Mouse (Mus musculus): Measurements from ENCODE around the gene 4933405L10Rik. TPM values are rescaled to one million over a fixed set of nuclear protein-coding genes. Genes with fewer than 3 reads are reported as not detected.

4933405L10Rik gene
- polyA plus RNA-seq, 1 experiment from 2014 or later = not detected

GRCm38 (mm10) chr8:105727397-105728124 lies 20.1 kb downstream of the 4933405L10Rik start:
- Histone ChIP-seq H3K27me3 (replicated peaks; ENCODE audit: control insufficient read depth, insufficient read depth, low read length) (no peaks in the 10 kb centered on the region), H3K9ac (ENCODE audit: low read depth, low read length) (no peak overlapping the region), H3K9me3 (ENCODE audit: control insufficient read depth, low read length) (no peaks in the 10 kb centered on the region), H3K4me1 (ENCODE audit: control insufficient read depth, insufficient read depth, low read length) (no peaks in the 10 kb centered on the region), H3K36me3 (ENCODE audit: control insufficient read depth, insufficient read depth, low read length) (no peaks in the 10 kb centered on the region), H3K27ac (ENCODE audit: low read length) (no peak overlapping the region), H3K4me3 (ENCODE audit: low read length) (no peak overlapping the region), H3K4me2 (ENCODE audit: low read depth, low read length) (no peak overlapping the region)
- peak; percentile 63 for ATAC-seq
- WGBS = 82% methylated on average over 18 of the region's 18 CpGs

GRCm38 (mm10) chr8:105732186-105732585 lies 24.7 kb downstream of the 4933405L10Rik start:
- Histone ChIP-seq H3K27ac (ENCODE audit: low read length) (no peak overlapping the region), H3K4me2 (ENCODE audit: low read depth, low read length) (no peak overlapping the region), H3K9me3 (ENCODE audit: control insufficient read depth, low read length) (no peaks in the 10 kb centered on the region), H3K4me1 (ENCODE audit: control insufficient read depth, insufficient read depth, low read length) (no peaks in the 10 kb centered on the region), H3K4me3 (ENCODE audit: low read length) (no peak overlapping the region), H3K27me3 (replicated peaks; ENCODE audit: control insufficient read depth, insufficient read depth, low read length) (no peaks in the 10 kb centered on the region), H3K36me3 (ENCODE audit: control insufficient read depth, insufficient read depth, low read length) (no peaks in the 10 kb centered on the region), H3K9ac (ENCODE audit: low read depth, low read length) (no peak overlapping the region)
- ATAC-seq = no peak
- WGBS = 87% methylated on average over 5 of the region's 5 CpGs

GRCm38 (mm10) chr8:105739216-105739615 lies 31.8 kb downstream of the 4933405L10Rik start:
- no peak overlapping the region for H3K4me2 ChIP-seq (ENCODE audit: low read depth, low read length)
- H3K4me3 ChIP-seq (ENCODE audit: low read length) = no peak overlapping the region
- peaks cover 5% of the 10 kb centered on the region; the same call in 1 of the 2 replicates for H3K4me1 ChIP-seq (ENCODE audit: control insufficient read depth, insufficient read depth, low read length)
- no peak for ATAC-seq
- no peak overlapping the region for H3K9ac ChIP-seq (ENCODE audit: low read depth, low read length)
- no peak overlapping the region for H3K27ac ChIP-seq (ENCODE audit: low read length)
- no peaks in the 10 kb centered on the region for H3K9me3 ChIP-seq (ENCODE audit: control insufficient read depth, low read length)
- WGBS = 89% methylated on average over 5 of the region's 5 CpGs
- no peaks in the 10 kb centered on the region for H3K36me3 ChIP-seq (ENCODE audit: control insufficient read depth, insufficient read depth, low read length)
- H3K27me3 ChIP-seq (replicated peaks; ENCODE audit: control insufficient read depth, insufficient read depth, low read length) = no peaks in the 10 kb centered on the region

GRCm38 (mm10) chr8:105743301-105743700 lies 35.8 kb downstream of the 4933405L10Rik start:
- 82% methylated on average over 4 of the region's 4 CpGs for WGBS
- no peak for ATAC-seq

GRCm38 (mm10) chr8:105750606-105751005 lies 43.2 kb downstream of the 4933405L10Rik start:
- H3K27me3 ChIP-seq (replicated peaks; ENCODE audit: control insufficient read depth, insufficient read depth, low read length) = 0 out of 2 replicates have a peak, but pooled peaks cover 3% of the 10 kb centered on the region
- no peaks in the 10 kb centered on the region for H3K9me3 ChIP-seq (ENCODE audit: control insufficient read depth, low read length)
- peaks cover 14% of the 10 kb centered on the region for H3K4me1 ChIP-seq (ENCODE audit: control insufficient read depth, insufficient read depth, low read length)
- no peak overlapping the region for H3K4me3 ChIP-seq (ENCODE audit: low read length)
- 0 out of 2 replicates have a peak overlapping the region, but pooled peaks have one; percentile 2 for H3K4me2 ChIP-seq (ENCODE audit: low read depth, low read length)
- H3K27ac ChIP-seq (ENCODE audit: low read length) = 0 out of 2 replicates have a peak overlapping the region, but pooled peaks have one; percentile 12
- ATAC-seq = peak; percentile 61; the same call in 1 of the 2 replicates
- no peak overlapping the region for H3K9ac ChIP-seq (ENCODE audit: low read depth, low read length)
- WGBS = 13% methylated on average over 11 of the region's 11 CpGs
- H3K36me3 ChIP-seq (ENCODE audit: control insufficient read depth, insufficient read depth, low read length) = no peaks in the 10 kb centered on the region

More at GRCm38 (mm10) chr8:105743301-105743700, 35.8 kb downstream of the 4933405L10Rik start:
- Histone ChIP-seq H3K27me3 (replicated peaks; ENCODE audit: control insufficient read depth, insufficient read depth, low read length) (no peaks in the 10 kb centered on the region), H3K9me3 (ENCODE audit: control insufficient read depth, low read length) (no peaks in the 10 kb centered on the region), H3K9ac (ENCODE audit: low read depth, low read length) (no peak overlapping the region), H3K36me3 (ENCODE audit: control insufficient read depth, insufficient read depth, low read length) (no peaks in the 10 kb centered on the region), H3K27ac (ENCODE audit: low read length) (no peak overlapping the region), H3K4me2 (ENCODE audit: low read depth, low read length) (no peak overlapping the region), H3K4me3 (ENCODE audit: low read length) (no peak overlapping the region), H3K4me1 (ENCODE audit: control insufficient read depth, insufficient read depth, low read length) (peaks cover 7% of the 10 kb centered on the region; the same call in 1 of the 2 replicates)

GRCm38 (mm10) chr8:105753916-105754315 lies 46.5 kb downstream of the 4933405L10Rik start:
- H3K4me2 ChIP-seq (ENCODE audit: low read depth, low read length) = no peak overlapping the region
- H3K9me3 ChIP-seq (ENCODE audit: control insufficient read depth, low read length) = no peaks in the 10 kb centered on the region
- H3K4me3 ChIP-seq (ENCODE audit: low read length) = no peak overlapping the region
- no peaks in the 10 kb centered on the region for H3K36me3 ChIP-seq (ENCODE audit: control insufficient read depth, insufficient read depth, low read length)
- H3K27ac ChIP-seq (ENCODE audit: low read length) = no peak overlapping the region
- ATAC-seq = no peak
- H3K27me3 ChIP-seq (replicated peaks; ENCODE audit: control insufficient read depth, insufficient read depth, low read length) = 0 out of 2 replicates have a peak, but pooled peaks cover 6% of the 10 kb centered on the region
- 55% methylated on average over 2 of the region's 2 CpGs for WGBS
- H3K9ac ChIP-seq (ENCODE audit: low read depth, low read length) = no peak overlapping the region
- H3K4me1 ChIP-seq (ENCODE audit: control insufficient read depth, insufficient read depth, low read length) = peaks cover 14% of the 10 kb centered on the region

GRCm38 (mm10) chr8:105754688-105755087 lies 47.2 kb downstream of the 4933405L10Rik start:
- peak; percentile 12; the same call in 1 of the 2 replicates for ATAC-seq
- 0 out of 2 replicates have a peak, but pooled peaks cover 6% of the 10 kb centered on the region for H3K27me3 ChIP-seq (replicated peaks; ENCODE audit: control insufficient read depth, insufficient read depth, low read length)

GRCm38 (mm10) chr8:105757796-105758276 lies 50.4 kb downstream of the 4933405L10Rik start:
- Histone ChIP-seq H3K4me3 (ENCODE audit: low read length) (peak overlapping the region; percentile 96), H3K4me2 (ENCODE audit: low read depth, low read length) (peak overlapping the region; percentile 93), H3K9ac (ENCODE audit: low read depth, low read length) (peak overlapping the region; percentile 84), H3K36me3 (ENCODE audit: control insufficient read depth, insufficient read depth, low read length) (no peaks in the 10 kb centered on the region), H3K27ac (ENCODE audit: low read length) (peak overlapping the region; percentile 34; the same call in 1 of the 2 replicates), H3K9me3 (ENCODE audit: control insufficient read depth, low read length) (no peaks in the 10 kb centered on the region), H3K4me1 (ENCODE audit: control insufficient read depth, insufficient read depth, low read length) (peaks cover 6% of the 10 kb centered on the region), H3K27me3 (replicated peaks; ENCODE audit: control insufficient read depth, insufficient read depth, low read length) (0 out of 2 replicates have a peak, but pooled peaks cover 3% of the 10 kb centered on the region)
- no peak; the same call in 1 of the 2 replicates for ATAC-seq
- 2% methylated on average over 12 of the region's 12 CpGs for WGBS

More at GRCm38 (mm10) chr8:105754688-105755087, 47.2 kb downstream of the 4933405L10Rik start:
- Histone ChIP-seq H3K4me3 (ENCODE audit: low read length) (no peak overlapping the region), H3K36me3 (ENCODE audit: control insufficient read depth, insufficient read depth, low read length) (no peaks in the 10 kb centered on the region), H3K4me2 (ENCODE audit: low read depth, low read length) (no peak overlapping the region), H3K4me1 (ENCODE audit: control insufficient read depth, insufficient read depth, low read length) (peaks cover 14% of the 10 kb centered on the region), H3K27ac (ENCODE audit: low read length) (no peak overlapping the region), H3K9me3 (ENCODE audit: control insufficient read depth, low read length) (no peaks in the 10 kb centered on the region), H3K9ac (ENCODE audit: low read depth, low read length) (no peak overlapping the region)
- 47% methylated on average over 2 of the region's 2 CpGs for WGBS

- H3K27ac ChIP-seq (ENCODE audit: low read length) = peak within 1 kb of the TSS; percentile 34; the same call in 1 of the 2 replicates
- WGBS = 2% methylated on average over 57 of the region's 57 CpGs
Measured at GRCm38 (mm10) chr8:105758277-105759108, 51.0 kb downstream of the 4933405L10Rik start, which contains the start of gene Gfod2. Gfod2 (minus strand) TSS chr8:105758664.

More at GRCm38 (mm10) chr8:105758277-105759108, 51.0 kb downstream of the 4933405L10Rik start, which contains the start of gene Gfod2:
- Histone ChIP-seq H3K4me3 (ENCODE audit: low read length) (peak within 1 kb of the TSS; percentile 96), H3K4me1 (ENCODE audit: control insufficient read depth, insufficient read depth, low read length) (peaks cover 6% of the 10 kb centered on the region), H3K9me3 (ENCODE audit: control insufficient read depth, low read length) (no peaks in the 10 kb centered on the region), H3K9ac (ENCODE audit: low read depth, low read length) (peak within 1 kb of the TSS; percentile 84), H3K27me3 (replicated peaks; ENCODE audit: control insufficient read depth, insufficient read depth, low read length) (0 out of 2 replicates have a peak, but pooled peaks cover 3% of the 10 kb centered on the region), H3K4me2 (ENCODE audit: low read depth, low read length) (peak within 1 kb of the TSS; percentile 93), H3K36me3 (ENCODE audit: control insufficient read depth, insufficient read depth, low read length) (no peaks in the 10 kb centered on the region)
- ATAC-seq = peak; percentile 98

All from intestine, embryonic 16.5 days (tissue).